ENCODE assay signal across 7 mouse cellular contexts in genomic region chr9:35423265-35423664, GRCm38 (mm10). TPM values are rescaled to one million over a fixed set of nuclear protein-coding genes. Genes with fewer than 3 reads are reported as not detected.
DNase-seq lines count a peak whose midpoint lies in the region; ATAC-seq lines count a peak whose summit lies in the region.

No protein-coding gene starts in this region.

- H3K36me3 ChIP-seq in forebrain, embryonic 14.5 days (ENCODE audit: control insufficient read depth, insufficient read depth, low read length) = no peaks in the 10 kb centered on the region
- H3K36me3 ChIP-seq in midbrain, embryonic 12.5 days = no peaks in the 10 kb centered on the region

- ATAC-seq in forebrain, embryonic 14.5 days = no peak
- no peak for ATAC-seq in midbrain, embryonic 12.5 days (ENCODE audit: low FRiP score, low read depth)
- ATAC-seq in megakaryocyte, adult 5-6 weeks (ENCODE audit: poor library complexity, severe bottlenecking) = no peak

- intact Hi-C loops in left cerebral cortex, postnatal 10 days (cut with DNase I) = loop anchor here (5.0 to 10.0 kb wide), 4 partner anchors 99 to 141 kb away; no protein-coding TSS in a partner anchor

- peak overlapping the region; percentile 96 for H3K27ac ChIP-seq in forebrain, embryonic 14.5 days (ENCODE audit: low read depth, low read length)
- peak overlapping the region; percentile 67 for H3K27ac ChIP-seq in midbrain, embryonic 12.5 days (replicated peaks)

- H3K9ac ChIP-seq in forebrain, embryonic 14.5 days (ENCODE audit: low read length) = peak overlapping the region; percentile 100
- no peak overlapping the region; the same call in 1 of the 2 replicates for H3K9ac ChIP-seq in midbrain, embryonic 12.5 days (replicated peaks)

- no peaks in the 10 kb centered on the region for H3K27me3 ChIP-seq in forebrain, embryonic 14.5 days (replicated peaks; ENCODE audit: control insufficient read depth, insufficient read depth, low read length)
- H3K27me3 ChIP-seq in midbrain, embryonic 12.5 days = peaks cover 10% of the 10 kb centered on the region; the same call in 1 of the 2 replicates

- no peaks in the 10 kb centered on the region for H3K9me3 ChIP-seq in forebrain, embryonic 14.5 days (replicated peaks; ENCODE audit: control insufficient read depth, low read length)
- H3K9me3 ChIP-seq in midbrain, embryonic 12.5 days = no peaks in the 10 kb centered on the region

- H3K4me1 ChIP-seq in forebrain, embryonic 14.5 days (ENCODE audit: control insufficient read depth, insufficient read depth, low read length) = peaks cover 8% of the 10 kb centered on the region; the same call in 1 of the 2 replicates
- peaks cover 44% of the 10 kb centered on the region for H3K4me1 ChIP-seq in midbrain, embryonic 12.5 days

- peak overlapping the region; percentile 68 for H3K4me2 ChIP-seq in forebrain, embryonic 14.5 days (ENCODE audit: low read length)
- H3K4me2 ChIP-seq in midbrain, embryonic 12.5 days (replicated peaks) = peak overlapping the region; percentile 72

- 2% methylated on average over 4 of the region's 4 CpGs for WGBS in forebrain, embryonic 14.5 days
- 10% methylated on average over 4 of the region's 4 CpGs for WGBS in midbrain, embryonic 12.5 days

- peak overlapping the region; percentile 98 for H3K4me3 ChIP-seq in forebrain, embryonic 14.5 days (ENCODE audit: low read depth, low read length)
- H3K4me3 ChIP-seq in midbrain, embryonic 12.5 days = peak overlapping the region; percentile 91

- peak; percentile 4 to 5 for DNase-seq in spleen, postnatal 36 days (ENCODE audit: low spot score in 2 of 2)
- DNase-seq in spleen, postnatal 14 days (ENCODE audit: low spot score in 2 of 2) = no peak
- DNase-seq in forebrain, embryonic 14.5 days (ENCODE audit: low spot score) = peak; percentile 59
- no peak for DNase-seq in layer of hippocampus, adult 11-12 months (ENCODE audit: low spot score)
- no peak for DNase-seq in left cerebral cortex, postnatal 10 days (ENCODE audit: extremely low spot score in 1 of 2, low spot score in 2 of 2)

RNA-seq across cellular contexts. Expression of gene Cdon, which starts 2.3 kb away (rescaled TPM):
- polyA plus RNA-seq in forebrain, embryonic 14.5 days (2014; fragmentation: Nextera tagmentation; extraction: Ambion mirVana) = 10.5 and 11.0 TPM in 2 replicates
- 19.7 and 22.8 TPM in 2 replicates for polyA plus RNA-seq in midbrain, embryonic 12.5 days (2016; fragmentation: Nextera tagmentation; extraction: Ambion mirVana)
- total RNA-seq in megakaryocyte, adult 5-6 weeks (2015) = 0.65 and 1.8 TPM in 2 replicates
- 0.65 and 2.3 TPM in 2 replicates for total RNA-seq in megakaryocyte, adult 5-6 weeks (2017)
- 10 to 100 TPM in 1 of 2 experiments, 1 to 10 TPM in 1; 7.8 to 10.5 TPM for total RNA-seq in left cerebral cortex, postnatal 10 days (2021)

Comparison
In these comparisons a context has a peak if more than half of its experiments do, and no peak if none do; other contexts are left out.
1. DNase-seq: peak in spleen, postnatal 36 days (2 of 2) and forebrain, embryonic 14.5 days (single experiment); none in spleen, postnatal 14 days (0 of 2), layer of hippocampus, adult 11-12 months (single experiment) and left cerebral cortex, postnatal 10 days (0 of 2).